Mouse (Mus musculus): Measurements from ENCODE around the gene Tmem131l. TPM values are rescaled to one million over a fixed set of nuclear protein-coding genes. Genes with fewer than 3 reads are reported as not detected.
A peak's percentile ranks its signal among the peaks of the same experiment; 100 is the strongest.

Tmem131l gene
- polyA plus RNA-seq, 1 experiment from 2014 or later = 74.9 TPM

- Histone ChIP-seq H3K36me3 (no peaks in the 10 kb centered on the region), H3K4me3 (no peak overlapping the region), H3K4me1 (peaks cover 16% of the 10 kb centered on the region; the same call in 1 of the 2 replicates), H3K9ac (no peak overlapping the region), H3K27ac (peak overlapping the region; percentile 47; the same call in 1 of the 2 replicates), H3K9me3 (no peaks in the 10 kb centered on the region), H3K27me3 (no peaks in the 10 kb centered on the region), H3K4me2 (replicated peaks) (no peak overlapping the region)
- ATAC-seq (ENCODE audit: insufficient number of reproducible peaks, insufficient read depth, low FRiP score, low TSS enrichment) = 0 out of 2 replicates have a peak, but pooled peaks have one; percentile 35
- 13% methylated on average over 2 of the region's 2 CpGs for WGBS
Observed at GRCm38 (mm10) chr3:84004330-84005090, 35.5 kb downstream of the Tmem131l start.

DNA sequence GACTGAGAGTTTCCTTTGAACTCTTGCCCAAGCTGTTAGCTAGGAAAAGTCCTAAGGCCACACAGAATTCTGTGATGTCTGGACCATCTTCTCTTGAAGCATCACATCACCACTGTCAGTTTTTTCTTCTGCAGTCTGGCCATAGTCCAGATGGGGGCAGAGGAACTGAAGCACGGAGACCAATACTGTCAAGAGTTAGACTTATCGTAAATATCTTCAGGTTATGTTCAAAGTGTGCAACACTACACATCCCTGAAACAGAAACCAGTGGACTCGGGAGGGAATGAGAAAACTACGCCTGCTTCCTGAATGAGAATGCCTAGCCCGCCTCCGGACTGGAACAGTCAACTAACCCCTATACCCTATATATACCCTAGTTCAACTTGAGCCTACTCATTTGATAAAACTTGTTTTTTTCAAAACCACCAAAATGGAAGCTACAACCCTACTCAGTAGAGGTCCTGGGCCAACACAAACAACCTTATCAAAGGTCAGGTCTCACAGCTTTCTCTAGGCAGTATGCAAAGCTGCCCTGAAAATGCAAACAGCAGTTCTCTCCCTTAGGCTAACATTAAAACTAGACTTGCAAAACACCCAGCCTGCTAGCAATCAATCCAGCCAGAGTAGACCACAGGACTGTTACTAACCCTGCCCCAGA, 37.4 kb downstream of the Tmem131l start:
- no peaks in the 10 kb centered on the region for H3K9me3 ChIP-seq
- H3K27ac ChIP-seq = no peak overlapping the region
- no peak for ATAC-seq (ENCODE audit: insufficient number of reproducible peaks, insufficient read depth, low FRiP score, low TSS enrichment)
- H3K4me1 ChIP-seq = peaks cover 18% of the 10 kb centered on the region; the same call in 1 of the 2 replicates
- no peak overlapping the region for H3K9ac ChIP-seq
- no peaks in the 10 kb centered on the region for H3K27me3 ChIP-seq
- 82% methylated on average over 6 of the region's 6 CpGs for WGBS
- no peak overlapping the region for H3K4me3 ChIP-seq
- H3K4me2 ChIP-seq (replicated peaks) = no peak overlapping the region
- no peaks in the 10 kb centered on the region for H3K36me3 ChIP-seq

DNA sequence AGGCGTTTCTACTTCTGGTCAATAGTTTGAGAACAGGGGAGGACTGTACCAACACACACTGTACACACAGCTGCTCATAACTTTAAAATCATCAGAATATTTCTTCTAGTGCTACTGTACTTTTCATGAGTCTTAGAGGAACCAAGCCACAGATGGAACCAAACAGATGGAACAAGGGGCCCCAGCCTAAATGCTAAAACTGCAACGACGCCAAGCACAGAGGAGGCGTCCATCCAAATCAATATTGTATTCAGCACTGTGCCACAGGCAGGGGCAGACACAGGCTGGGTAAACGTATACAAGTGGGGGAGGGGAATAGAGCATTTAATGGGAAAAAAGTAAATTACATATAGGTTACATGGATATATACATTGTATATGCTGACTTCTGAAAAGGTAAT, 42.4 kb downstream of the Tmem131l start:
- Histone ChIP-seq H3K27me3 (no peaks in the 10 kb centered on the region), H3K4me1 (peaks cover 54% of the 10 kb centered on the region), H3K4me3 (no peak overlapping the region), H3K9ac (no peak overlapping the region), H3K9me3 (no peaks in the 10 kb centered on the region), H3K36me3 (no peaks in the 10 kb centered on the region), H3K27ac (no peak overlapping the region), H3K4me2 (replicated peaks) (no peak overlapping the region)
- no peak for ATAC-seq (ENCODE audit: insufficient number of reproducible peaks, insufficient read depth, low FRiP score, low TSS enrichment)
- WGBS = 71% methylated on average over 5 of the region's 5 CpGs

DNA sequence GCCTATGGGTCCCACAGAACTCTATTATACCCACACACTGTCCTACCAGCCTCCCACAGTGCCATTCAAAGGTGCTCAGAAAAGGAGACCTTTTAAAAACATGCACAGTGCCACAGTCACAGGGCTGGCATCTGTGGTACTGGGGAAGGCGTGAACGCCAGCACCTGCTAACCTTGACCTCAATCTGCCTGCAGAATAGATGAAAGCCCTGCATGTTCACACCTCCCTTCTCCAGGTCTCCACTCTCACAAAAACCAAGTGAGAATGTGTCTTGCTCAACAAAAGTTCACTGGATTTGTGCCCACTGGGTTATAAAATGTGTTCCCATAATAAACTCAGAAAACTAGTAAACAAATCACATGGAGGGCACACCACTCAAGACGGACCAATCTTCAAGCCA, 42.9 kb downstream of the Tmem131l start:
- H3K4me3 ChIP-seq = no peak overlapping the region
- H3K27ac ChIP-seq = no peak overlapping the region
- H3K36me3 ChIP-seq = no peaks in the 10 kb centered on the region
- ATAC-seq (ENCODE audit: insufficient number of reproducible peaks, insufficient read depth, low FRiP score, low TSS enrichment) = no peak
- WGBS = 83% methylated on average over 3 of the region's 3 CpGs
- H3K4me1 ChIP-seq = peaks cover 53% of the 10 kb centered on the region
- H3K27me3 ChIP-seq = no peaks in the 10 kb centered on the region
- H3K9ac ChIP-seq = no peak overlapping the region
- no peaks in the 10 kb centered on the region for H3K9me3 ChIP-seq
- no peak overlapping the region for H3K4me2 ChIP-seq (replicated peaks)

GRCm38 (mm10) chr3:83996086-83996485, 43.9 kb downstream of the Tmem131l start:
- no peaks in the 10 kb centered on the region for H3K27me3 ChIP-seq
- no peak overlapping the region for H3K9ac ChIP-seq
- ATAC-seq (ENCODE audit: insufficient number of reproducible peaks, insufficient read depth, low FRiP score, low TSS enrichment) = no peak
- no peak overlapping the region for H3K4me2 ChIP-seq (replicated peaks)
- H3K36me3 ChIP-seq = no peaks in the 10 kb centered on the region
- no peak overlapping the region for H3K4me3 ChIP-seq
- peaks cover 52% of the 10 kb centered on the region for H3K4me1 ChIP-seq
- H3K27ac ChIP-seq = no peak overlapping the region
- no peaks in the 10 kb centered on the region for H3K9me3 ChIP-seq
- WGBS = 73% methylated on average over 6 of the region's 6 CpGs

DNA sequence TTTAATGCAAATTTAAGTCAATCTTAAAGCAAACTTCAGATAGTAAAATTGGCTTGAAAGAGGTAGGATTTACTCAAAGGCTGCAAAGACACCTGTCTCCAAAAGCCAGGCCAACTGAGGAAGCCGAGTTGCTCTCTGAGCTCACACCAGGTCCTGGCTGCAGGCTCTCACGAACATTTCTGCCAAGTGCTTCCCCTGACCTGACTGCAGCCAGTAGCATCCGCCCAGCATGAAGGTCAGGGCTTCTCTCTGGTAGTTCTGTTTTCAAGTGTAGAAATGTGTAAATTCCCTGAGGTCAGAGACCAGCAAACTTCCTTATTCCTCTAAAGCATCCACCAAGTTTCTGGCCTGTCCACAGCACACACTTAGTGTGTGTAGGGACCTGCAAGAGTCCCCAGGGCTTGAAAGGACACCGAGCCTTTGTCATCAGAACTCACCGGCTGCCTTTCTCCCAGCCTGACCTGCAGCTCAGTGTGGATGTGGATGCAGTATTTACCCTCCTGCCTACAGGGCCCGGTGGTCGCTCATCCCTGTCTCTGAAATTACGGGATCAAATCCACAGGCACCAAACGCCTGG, 44.6 kb downstream of the Tmem131l start:
- peaks cover 52% of the 10 kb centered on the region for H3K4me1 ChIP-seq
- H3K4me3 ChIP-seq = no peak overlapping the region
- no peak for ATAC-seq (ENCODE audit: insufficient number of reproducible peaks, insufficient read depth, low FRiP score, low TSS enrichment)
- no peak overlapping the region for H3K4me2 ChIP-seq (replicated peaks)
- H3K27ac ChIP-seq = no peak overlapping the region
- no peaks in the 10 kb centered on the region for H3K27me3 ChIP-seq
- H3K36me3 ChIP-seq = no peaks in the 10 kb centered on the region
- no peak overlapping the region for H3K9ac ChIP-seq
- H3K9me3 ChIP-seq = no peaks in the 10 kb centered on the region
- WGBS = 45% methylated on average over 9 of the region's 9 CpGs

GRCm38 (mm10) chr3:83994217-83994839, 45.6 kb downstream of the Tmem131l start:
- Histone ChIP-seq H3K36me3 (no peaks in the 10 kb centered on the region), H3K4me2 (replicated peaks) (no peak overlapping the region), H3K9ac (no peak overlapping the region), H3K27me3 (no peaks in the 10 kb centered on the region), H3K9me3 (no peaks in the 10 kb centered on the region), H3K4me3 (no peak overlapping the region), H3K4me1 (peaks cover 61% of the 10 kb centered on the region), H3K27ac (no peak overlapping the region)
- 14% methylated on average over 8 of the region's 8 CpGs for WGBS
- no peak for ATAC-seq (ENCODE audit: insufficient number of reproducible peaks, insufficient read depth, low FRiP score, low TSS enrichment)

- WGBS = 88% methylated on average over 8 of the region's 8 CpGs
- H3K27ac ChIP-seq = no peak overlapping the region
- ATAC-seq (ENCODE audit: insufficient number of reproducible peaks, insufficient read depth, low FRiP score, low TSS enrichment) = no peak
Observed at GRCm38 (mm10) chr3:83993089-83993516, 46.9 kb downstream of the Tmem131l start.

GRCm38 (mm10) chr3:83991691-83992524, 48.1 kb downstream of the Tmem131l start:
- no peaks in the 10 kb centered on the region for H3K27me3 ChIP-seq
- no peak overlapping the region for H3K4me2 ChIP-seq (replicated peaks)
- no peak for ATAC-seq (ENCODE audit: insufficient number of reproducible peaks, insufficient read depth, low FRiP score, low TSS enrichment)
- no peaks in the 10 kb centered on the region for H3K36me3 ChIP-seq
- H3K4me1 ChIP-seq = peaks cover 71% of the 10 kb centered on the region
- H3K27ac ChIP-seq = no peak overlapping the region
- WGBS = 89% methylated on average over 8 of the region's 8 CpGs
- H3K9ac ChIP-seq = no peak overlapping the region
- H3K9me3 ChIP-seq = no peaks in the 10 kb centered on the region
- no peak overlapping the region for H3K4me3 ChIP-seq

More at GRCm38 (mm10) chr3:83993089-83993516, 46.9 kb downstream of the Tmem131l start:
- Histone ChIP-seq H3K36me3 (no peaks in the 10 kb centered on the region), H3K27me3 (no peaks in the 10 kb centered on the region), H3K9me3 (no peaks in the 10 kb centered on the region), H3K4me3 (no peak overlapping the region), H3K9ac (no peak overlapping the region), H3K4me2 (replicated peaks) (no peak overlapping the region), H3K4me1 (peaks cover 71% of the 10 kb centered on the region)

DNA sequence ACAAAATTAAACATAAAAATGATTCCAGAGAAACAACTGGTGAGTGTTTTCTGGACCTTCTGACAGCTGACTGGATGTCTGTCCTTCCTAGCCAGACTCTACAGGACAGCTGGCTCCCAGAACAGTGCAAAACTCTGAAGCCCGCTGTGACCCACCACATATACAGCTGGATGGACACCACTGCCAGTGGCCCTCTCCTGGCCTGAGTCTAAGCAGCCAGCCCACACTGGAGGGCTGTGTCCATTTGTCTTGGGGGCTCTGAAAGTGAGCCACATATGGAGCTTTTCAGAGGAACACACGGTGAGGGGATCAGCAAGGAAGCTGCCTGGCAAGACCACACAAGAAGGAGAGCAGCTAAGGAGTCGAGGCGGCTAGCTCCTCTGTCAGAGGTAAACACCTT, 51.8 kb downstream of the Tmem131l start:
- 13% methylated on average over 4 of the region's 4 CpGs for WGBS
- ATAC-seq (ENCODE audit: insufficient number of reproducible peaks, insufficient read depth, low FRiP score, low TSS enrichment) = no peak; the same call in 1 of the 2 replicates

More for the DNA sequence above, 51.8 kb downstream of the Tmem131l start:
- Histone ChIP-seq H3K27me3 (no peaks in the 10 kb centered on the region), H3K27ac (0 out of 2 replicates have a peak overlapping the region, but pooled peaks have one; percentile 51), H3K36me3 (no peaks in the 10 kb centered on the region), H3K9me3 (no peaks in the 10 kb centered on the region), H3K4me2 (replicated peaks) (no peak overlapping the region), H3K4me3 (no peak overlapping the region), H3K9ac (no peak overlapping the region), H3K4me1 (peaks cover 63% of the 10 kb centered on the region)
